Mouse (Mus musculus) MEL (cell line): Measurements from ENCODE around the gene Pik3r1. TPM values are rescaled to one million over a fixed set of nuclear protein-coding genes. Genes with fewer than 3 reads are reported as not detected.
A peak's percentile ranks its signal among the peaks of the same experiment; 100 is the strongest.

Source experiments
- DNase-seq: peaks from one replicate; pipeline ENCODE4 v3.0.0; 2011; ENCODE audit warnings: low read depth, low spot score
- H3K27ac ChIP-seq: 2 replicates; pipeline ENCODE4 v1.5.1; 2012; ENCODE audit warnings: low read depth, mild to moderate bottlenecking, control low read depth, low read length, moderate library complexity; ENCODE audit not compliant: control insufficient read depth
- H3K27me3 ChIP-seq, 2 experiments: fragments of 150-350 bp in 1 of 2; sonication (generic) in 1 of 2; 2 replicates each; pipeline ENCODE4 v1.6.1; 2012; ENCODE audit warnings: low read length in 2 of 2, mild to moderate bottlenecking in 2 of 2, improper control_type of control experiment in 1 of 2, moderate library complexity in 1 of 2; ENCODE audit not compliant: insufficient read depth in 2 of 2, control insufficient read depth in 1 of 2
- H3K36me3 ChIP-seq, 2 experiments: 2 replicates each; pipeline ENCODE4 v1.6.1; 2012 to 2014; ENCODE audit warnings: low read length in 2 of 2, improper control_type of control experiment in 1 of 2, inconsistent platforms in 1 of 2, mild to moderate bottlenecking in 1 of 2; ENCODE audit not compliant: insufficient read depth in 2 of 2, control insufficient read depth in 1 of 2
- H3K4me1 ChIP-seq, 2 experiments: fragments of 150-350 bp in 1 of 2; sonication (generic) in 1 of 2; 2 replicates each; pipeline ENCODE4 v1.6.1; 2012; ENCODE audit warnings: low read length in 2 of 2, improper control_type of control experiment in 1 of 2, mild to moderate bottlenecking in 1 of 2; ENCODE audit not compliant: insufficient read depth in 2 of 2, control insufficient read depth in 1 of 2
- H3K4me3 ChIP-seq, 2 experiments: fragments of 150-350 bp in 1 of 2; sonication (generic) in 1 of 2; 2 replicates each; pipeline ENCODE4 v1.5.1; 2012; ENCODE audit warnings: low read depth in 2 of 2, low read length in 2 of 2, mild to moderate bottlenecking in 2 of 2, moderate library complexity in 2 of 2, control low read depth in 1 of 2, improper control_type of control experiment in 1 of 2; ENCODE audit not compliant: control insufficient read depth in 1 of 2, insufficient read depth in 1 of 2
- H3K79me2 ChIP-seq: 2 replicates; pipeline ENCODE4 v1.6.1; 2012; ENCODE audit warnings: mild to moderate bottlenecking, low read length, moderate library complexity; ENCODE audit not compliant: control insufficient read depth, poor library complexity, insufficient read depth
- H3K9ac ChIP-seq: 2 replicates; pipeline ENCODE4 v1.6.1; 2012; ENCODE audit warnings: low read depth, mild to moderate bottlenecking, control low read depth, low read length, moderate library complexity; ENCODE audit not compliant: control insufficient read depth, poor library complexity, severe bottlenecking
- H3K9me3 ChIP-seq: fragments of 150-350 bp; sonication (generic); replicated peaks from 2 replicates; pipeline ENCODE4 v1.6.1; 2012; ENCODE audit warnings: mild to moderate bottlenecking, low read length, improper control_type of control experiment, moderate library complexity; ENCODE audit not compliant: insufficient read depth
- CTCF ChIP-seq, 3 experiments: IDR thresholded peaks in 2 of 3; conservative IDR thresholded peaks in 1 of 3; 2 replicates each; pipeline ENCODE4 v1.5.1; 2011 to 2012; ENCODE audit warnings: low read length in 3 of 3, low read depth in 2 of 3, mild to moderate bottlenecking in 2 of 3, improper control_type of control experiment in 1 of 3, inconsistent platforms in 1 of 3, mixed read lengths in 1 of 3, moderate library complexity in 1 of 3; ENCODE audit not compliant: control insufficient read depth in 1 of 3, insufficient read depth in 1 of 3, poor library complexity in 1 of 3, severe bottlenecking in 1 of 3
- EP300 ChIP-seq, 2 experiments: IDR thresholded peaks; 2 replicates each; pipeline ENCODE4 v1.6.1; 2011; ENCODE audit warnings: improper control_type of control experiment in 2 of 2, low read length in 2 of 2, low read depth in 1 of 2, mild to moderate bottlenecking in 1 of 2
- ETS1 ChIP-seq: IDR thresholded peaks from 2 replicates; pipeline ENCODE4 v1.6.1; 2012; ENCODE audit warnings: low read depth, mild to moderate bottlenecking, inconsistent platforms, low read length, improper control_type of control experiment, moderate library complexity
- MAX ChIP-seq: IDR thresholded peaks from 2 replicates; pipeline ENCODE4 v1.6.1; 2011; ENCODE audit warnings: low read length, improper control_type of control experiment
- MYC ChIP-seq: IDR thresholded peaks from 2 replicates; pipeline ENCODE4 v1.6.1; 2011; ENCODE audit warnings: low read depth, mild to moderate bottlenecking, low read length, improper control_type of control experiment, moderate library complexity
- RAD21 ChIP-seq: IDR thresholded peaks from 2 replicates; pipeline ENCODE4 v1.6.1; 2011; ENCODE audit warnings: mild to moderate bottlenecking, low read depth, low read length, improper control_type of control experiment
- SIN3A ChIP-seq: IDR thresholded peaks from 2 replicates; pipeline ENCODE4 v1.6.1; 2012; ENCODE audit warnings: low read length, improper control_type of control experiment, inconsistent platforms
- SMC3 ChIP-seq: IDR thresholded peaks from 2 replicates; pipeline ENCODE4 v1.6.1; 2011; ENCODE audit warnings: low read depth, low read length, improper control_type of control experiment
- TCF12 ChIP-seq: IDR thresholded peaks from 2 replicates; pipeline ENCODE4 v1.6.1; 2014; ENCODE audit warnings: low read depth, mild to moderate bottlenecking, inconsistent platforms, low read length, improper control_type of control experiment, moderate library complexity
- ZC3H11A ChIP-seq: IDR thresholded peaks from 2 replicates; pipeline ENCODE4 v1.6.1; 2012; ENCODE audit warnings: low read depth, mild to moderate bottlenecking, inconsistent platforms, low read length, improper control_type of control experiment
- ZMIZ1 ChIP-seq: IDR thresholded peaks from 2 replicates; pipeline ENCODE4 v1.6.1; 2012; ENCODE audit warnings: low read depth, mild to moderate bottlenecking, inconsistent platforms, low read length, improper control_type of control experiment, moderate library complexity
- polyA plus RNA-seq, 2 experiments: library from polyadenylated mRNA; stranded (reverse) in 1 of 2; unstranded in 1 of 2; fragments of >175 nt in 1 of 2; fragments of >200 nt in 1 of 2; gene quantifications; 2 replicates each; pipeline versions ENCODE4 v1.2.1 to v1.2.4; 2012; ENCODE audit warnings: low replicate concordance in 2 of 2, low read depth in 1 of 2; ENCODE audit not compliant: insufficient read length in 2 of 2, insufficient read depth in 1 of 2, missing spikeins in 1 of 2
- total RNA-seq: library from RNA; depleted of rRNA; stranded (reverse); fragments of 300-350 nt; gene quantifications from 2 replicates; pipeline ENCODE4 v1.2.3, GENCODE M21; 2012

Pik3r1 gene
- total and polyA plus RNA-seq, 3 experiments = 23.8 to 116 (median 41.4) TPM

- peaks cover 0 to 19% of the 10 kb centered on the region in 2 experiments for H3K4me1 ChIP-seq
- peaks cover 40% of the 10 kb centered on the region for H3K79me2 ChIP-seq
- no peak overlapping the region for H3K4me3 ChIP-seq
- H3K27me3 ChIP-seq = no peaks in the 10 kb centered on the region
- H3K36me3 ChIP-seq = peaks cover 2 to 29% of the 10 kb centered on the region in 2 experiments; a peak in 3 of 4 replicates
- H3K9ac ChIP-seq = no peak overlapping the region
- H3K27ac ChIP-seq = no peak overlapping the region
- H3K9me3 ChIP-seq = no peaks in the 10 kb centered on the region
- no peak for DNase-seq
- TF ChIP-seq SIN3A = 0 out of 2 replicates have a peak, but pooled peaks have one; percentile 18
- TF ChIP-seq ETS1 = peak; percentile 58; the same call in 1 of the 2 replicates
- no peak for TF ChIP-seq ZMIZ1
- TF ChIP-seq EP300 (IDR thresholded peaks at IDR 0.05; ENCODE audit: low read depth in 1 of 2, low read length in 2 of 2) = no peak
- TF ChIP-seq, all 39 proteins: peak for 2
These were observed 31.3 kb downstream of the Pik3r1 start for GRCm38 (mm10) chr13:101736521-101737387.

GRCm38 (mm10) chr13:101735364-101736120, 32.5 kb downstream of the Pik3r1 start:
- Histone ChIP-seq H3K4me1 (peaks cover 0 to 22% of the 10 kb centered on the region in 2 experiments), H3K9ac (no peak overlapping the region), H3K9me3 (no peaks in the 10 kb centered on the region), H3K4me3 (no peak overlapping the region), H3K79me2 (peaks cover 37% of the 10 kb centered on the region), H3K27ac (no peak overlapping the region), H3K36me3 (peaks cover 2 to 28% of the 10 kb centered on the region in 2 experiments; a peak in 3 of 4 replicates), H3K27me3 (no peaks in the 10 kb centered on the region)
- no peak for DNase-seq
- TF ChIP-seq MAX (no peak), TCF12 (no peak), SIN3A (peak; percentile 24; the same call in 1 of the 2 replicates), CTCF (IDR thresholded peaks at IDR 0.05 in 2 of 3, conservative IDR thresholded peaks at IDR 0.05 in 1 of 3; ENCODE audit: control insufficient read depth in 1 of 3, insufficient read depth in 1 of 3, low read depth in 2 of 3, low read length in 3 of 3, poor library complexity in 1 of 3, severe bottlenecking in 1 of 3) (peak in 2 of 3 experiments; percentile 36 to 49; a peak in 4 of 6 replicates), SMC3 (peak; percentile 49), MYC (0 out of 2 replicates have a peak, but pooled peaks have one; percentile 22), ZC3H11A (0 out of 2 replicates have a peak, but pooled peaks have one; percentile 9), RAD21 (peak; percentile 56)
